Mouse (Mus musculus) C2C12 (cell line): ENCODE measurements around the gene Utf1. TPM values are rescaled to one million over a fixed set of nuclear protein-coding genes. Genes with fewer than 3 reads are reported as not detected.

ENCODE experiments used
- H3K27me3 ChIP-seq: one replicate; pipeline ENCODE4 v1.6.1; 2011; ENCODE audit not compliant: control insufficient read depth, insufficient read depth, insufficient read length
- H3K36me3 ChIP-seq: one replicate; pipeline ENCODE4 v1.6.1; 2011; ENCODE audit not compliant: control insufficient read depth, insufficient read depth
- H3K4me3 ChIP-seq: one replicate; pipeline ENCODE4 v1.5.1; 2011; ENCODE audit warnings: mild to moderate bottlenecking, control low read depth; ENCODE audit not compliant: poor library complexity, insufficient read depth, severe bottlenecking
- H3K79me2 ChIP-seq: one replicate; pipeline ENCODE4 v1.6.1; 2011; ENCODE audit not compliant: control insufficient read depth, insufficient read depth
- H3K79me3 ChIP-seq: one replicate; pipeline ENCODE4 v1.6.1; 2011; ENCODE audit warnings: low read depth, control low read depth
- H3ac ChIP-seq: one replicate; pipeline ENCODE3; 2011; ENCODE audit warnings: low read depth; ENCODE audit not compliant: control insufficient read depth, insufficient read length
- CEBPB ChIP-seq: IDR thresholded peaks from one replicate; pipeline ENCODE4 v1.6.1; 2011; ENCODE audit warnings: low read depth, mild to moderate bottlenecking, control low read depth, moderate library complexity
- CTCF ChIP-seq: IDR thresholded peaks from one replicate; pipeline ENCODE4 v1.5.1; 2011; ENCODE audit not compliant: control insufficient read depth, insufficient read depth, insufficient read length
- FOSL1 ChIP-seq: IDR thresholded peaks from one replicate; pipeline ENCODE4 v1.8.0; 2011; ENCODE audit warnings: mild to moderate bottlenecking, low read length; ENCODE audit not compliant: poor library complexity, insufficient read depth, severe bottlenecking
- MAX ChIP-seq: IDR thresholded peaks from one replicate; pipeline ENCODE4 v1.6.1; 2011; ENCODE audit warnings: mild to moderate bottlenecking, control low read depth
- MYOD1 ChIP-seq: IDR thresholded peaks from one replicate; pipeline ENCODE4 v1.6.1; 2011; ENCODE audit warnings: low read depth; ENCODE audit not compliant: control insufficient read depth, insufficient read length
- MYOG ChIP-seq: IDR thresholded peaks from one replicate; pipeline ENCODE4 v1.6.1; 2011; ENCODE audit not compliant: control insufficient read depth, insufficient read length; ENCODE audit errors: extremely low read depth
- USF1 ChIP-seq: IDR thresholded peaks from one replicate; pipeline ENCODE4 v1.6.1; 2011; ENCODE audit warnings: low read depth, mild to moderate bottlenecking, control low read depth, moderate library complexity
- polyA plus RNA-seq: library from polyadenylated mRNA; unstranded; fragments of >200 nt; fragmentation: generic; extraction: Trizol; gene quantifications from one replicate; pipeline ENCODE4 v1.2.1, GENCODE M21; 2012; ENCODE audit warnings: missing spikeins

The Utf1 gene
- polyA plus RNA-seq, 1 experiment = not detected

- no peaks in the 10 kb centered on the region for H3K36me3 ChIP-seq
- H3K79me3 ChIP-seq = no peaks in the 10 kb centered on the region
- H3K27me3 ChIP-seq = peaks cover 19% of the 10 kb centered on the region
- H3K79me2 ChIP-seq = no peaks in the 10 kb centered on the region
- H3K4me3 ChIP-seq = no peak overlapping the region
- no peak for TF ChIP-seq MAX
- TF ChIP-seq CTCF = peak; percentile 64
- H3ac ChIP-seq = no peak overlapping the region
These were observed 12.9 kb upstream of the Utf1 start for GRCm38 (mm10) chr7:139930732-139931131.

GRCm38 (mm10) chr7:139936705-139937104 is 6.9 kb upstream of the Utf1 start:
- Histone ChIP-seq H3K27me3 (peaks cover 8% of the 10 kb centered on the region), H3K36me3 (no peaks in the 10 kb centered on the region), H3K79me2 (no peaks in the 10 kb centered on the region), H3ac (no peak overlapping the region), H3K4me3 (no peak overlapping the region), H3K79me3 (no peaks in the 10 kb centered on the region)
- TF ChIP-seq CTCF (no peak), CEBPB (no peak)

GRCm38 (mm10) chr7:139937138-139937537 is 6.5 kb upstream of the Utf1 start:
- no peak overlapping the region for H3ac ChIP-seq
- no peaks in the 10 kb centered on the region for H3K79me3 ChIP-seq
- H3K79me2 ChIP-seq = no peaks in the 10 kb centered on the region
- H3K36me3 ChIP-seq = no peaks in the 10 kb centered on the region
- H3K27me3 ChIP-seq = peaks cover 8% of the 10 kb centered on the region
- no peak for TF ChIP-seq MYOD1
- no peak for TF ChIP-seq MAX
- TF ChIP-seq USF1 = no peak
- TF ChIP-seq CEBPB = no peak
- no peak for TF ChIP-seq FOSL1
- no peak for TF ChIP-seq MYOG
- TF ChIP-seq CTCF = no peak
- no peak overlapping the region for H3K4me3 ChIP-seq

GRCm38 (mm10) chr7:139937810-139938209 is 5.8 kb upstream of the Utf1 start:
- Histone ChIP-seq H3K79me2 (no peaks in the 10 kb centered on the region), H3K27me3 (peaks cover 8% of the 10 kb centered on the region), H3K4me3 (no peak overlapping the region), H3ac (no peak overlapping the region), H3K79me3 (no peaks in the 10 kb centered on the region), H3K36me3 (no peaks in the 10 kb centered on the region)
- TF ChIP-seq CTCF (no peak), MYOG (no peak), MYOD1 (no peak), CEBPB (no peak), FOSL1 (no peak), USF1 (no peak), MAX (no peak)

DNA sequence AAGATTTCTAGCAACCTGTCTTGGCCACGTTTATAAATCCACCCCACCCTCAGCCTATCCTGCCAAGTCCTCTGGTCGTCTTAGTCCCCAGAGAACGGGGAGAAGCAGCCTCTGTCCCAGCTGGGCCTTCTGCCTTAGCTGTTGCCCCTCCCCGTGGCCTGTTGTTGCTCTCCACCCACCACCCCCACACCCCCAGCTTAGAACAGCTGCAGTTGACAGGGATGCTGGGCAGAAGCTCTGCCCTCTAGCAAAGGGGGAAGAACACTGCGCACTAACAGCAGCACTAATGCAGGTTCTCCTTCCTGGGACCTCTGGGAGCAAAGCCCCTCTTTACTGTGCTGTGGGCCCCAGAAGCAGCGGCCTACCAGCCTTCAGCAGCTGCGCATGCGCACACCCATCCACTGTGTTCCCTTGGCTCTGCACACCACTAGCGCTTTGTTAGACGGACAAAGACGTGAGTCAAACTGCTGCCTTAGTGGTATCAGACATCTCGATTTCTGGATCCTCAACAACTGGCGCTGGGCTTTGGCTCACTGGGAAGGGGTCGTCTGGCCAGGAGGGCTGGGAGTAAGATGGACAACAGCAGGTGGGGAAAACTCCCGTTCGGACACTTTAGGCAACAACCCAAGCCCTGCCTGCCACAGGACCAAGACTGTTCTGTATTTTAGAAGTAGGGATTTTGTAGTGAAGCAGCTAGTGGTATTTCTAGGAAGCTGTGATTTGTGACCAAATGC is 2.9 kb upstream of the Utf1 start:
- H3K4me3 ChIP-seq = no peak overlapping the region
- no peaks in the 10 kb centered on the region for H3K79me3 ChIP-seq
- TF ChIP-seq FOSL1 (no peak), USF1 (no peak), CEBPB (no peak), MYOD1 (no peak), CTCF (no peak), MYOG (no peak), MAX (no peak)
- H3K79me2 ChIP-seq = no peaks in the 10 kb centered on the region
- no peak overlapping the region for H3ac ChIP-seq
- H3K36me3 ChIP-seq = no peaks in the 10 kb centered on the region
- H3K27me3 ChIP-seq = peaks cover 5% of the 10 kb centered on the region

DNA sequence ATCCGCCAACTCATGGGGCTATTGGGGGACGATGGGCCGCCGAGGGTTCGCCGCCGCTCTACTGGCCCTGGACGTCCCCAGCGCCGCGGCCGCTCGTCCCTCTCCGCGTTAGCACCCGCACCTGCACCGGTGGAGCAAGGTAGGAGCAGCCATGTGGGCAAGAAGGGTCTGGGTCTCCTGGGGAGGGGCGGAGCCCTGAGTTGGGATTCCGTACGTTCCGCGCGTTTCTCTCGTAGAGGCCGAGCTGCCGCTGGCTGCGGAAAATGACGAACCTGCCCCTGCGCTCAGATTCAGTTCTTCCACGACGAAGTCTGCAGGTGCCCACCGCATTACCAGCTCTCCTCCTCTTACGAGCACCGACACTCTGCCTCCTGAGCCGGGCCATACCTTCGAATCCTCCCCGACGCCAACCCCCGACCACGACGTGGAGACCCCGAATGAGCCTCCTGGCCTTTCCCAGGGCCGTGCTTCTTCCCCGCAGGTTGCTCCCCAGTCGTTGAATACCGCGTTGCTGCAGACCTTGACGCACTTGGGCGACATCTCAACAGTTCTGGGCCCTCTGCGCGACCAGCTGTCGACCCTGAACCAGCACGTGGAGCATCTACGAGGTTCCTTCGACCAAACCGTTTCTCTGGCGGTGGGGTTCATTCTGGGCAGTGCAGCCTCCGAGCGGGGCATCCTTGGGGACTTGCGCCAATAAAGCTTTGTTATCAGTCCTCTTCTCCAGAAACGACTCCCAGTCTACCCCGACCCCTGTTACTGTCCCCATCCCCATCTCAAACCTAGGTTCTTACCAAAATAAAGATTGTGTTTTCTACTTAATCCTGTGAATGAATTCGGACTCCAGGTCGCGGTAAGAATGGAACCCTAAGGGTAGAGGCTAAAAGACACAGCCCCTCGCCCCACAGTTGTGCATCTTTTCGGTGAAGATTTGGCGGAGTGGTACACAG is 977 bp downstream of the Utf1 start:
- H3K27me3 ChIP-seq = no peaks in the 10 kb centered on the region
- no peak for TF ChIP-seq MYOD1
- TF ChIP-seq CTCF = no peak
- no peaks in the 10 kb centered on the region for H3K79me2 ChIP-seq

More for the DNA sequence above, 977 bp downstream of the Utf1 start:
- Histone ChIP-seq H3ac (no peak overlapping the region), H3K4me3 (no peak overlapping the region), H3K36me3 (no peaks in the 10 kb centered on the region), H3K79me3 (no peaks in the 10 kb centered on the region)
